Mouse (Mus musculus) spleen, adult 12 weeks (tissue): ENCODE measurements around the gene Kpna6.
A peak's percentile ranks its signal among the peaks of the same experiment; 100 is the strongest.

ENCODE experiments used
- DNase-seq: peaks from one replicate; pipeline ENCODE4 v3.0.0; 2022; ENCODE audit warnings: low spot score

Kpna6 gene

DNA sequence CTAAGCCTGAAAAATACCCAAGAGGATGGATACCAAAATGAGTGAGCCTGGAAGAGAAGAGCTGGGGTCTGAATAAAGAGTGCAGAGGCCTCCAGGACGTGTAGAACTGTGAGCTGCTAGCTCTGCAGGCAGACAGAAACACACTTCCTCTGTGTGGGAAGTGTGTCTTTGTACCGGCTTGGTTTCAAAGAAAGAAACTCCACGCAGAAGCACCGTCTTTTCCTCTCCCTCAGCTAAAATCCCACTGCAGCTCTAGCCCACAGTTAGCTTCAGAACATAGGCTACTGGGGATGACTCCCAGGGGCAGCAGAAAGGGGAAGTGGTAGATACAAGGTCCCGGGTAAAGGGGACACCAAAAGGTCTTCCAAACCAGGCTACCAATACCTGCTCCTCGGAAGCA lies 27.4 kb downstream of the Kpna6 start:
- DNase-seq = no peak

DNA sequence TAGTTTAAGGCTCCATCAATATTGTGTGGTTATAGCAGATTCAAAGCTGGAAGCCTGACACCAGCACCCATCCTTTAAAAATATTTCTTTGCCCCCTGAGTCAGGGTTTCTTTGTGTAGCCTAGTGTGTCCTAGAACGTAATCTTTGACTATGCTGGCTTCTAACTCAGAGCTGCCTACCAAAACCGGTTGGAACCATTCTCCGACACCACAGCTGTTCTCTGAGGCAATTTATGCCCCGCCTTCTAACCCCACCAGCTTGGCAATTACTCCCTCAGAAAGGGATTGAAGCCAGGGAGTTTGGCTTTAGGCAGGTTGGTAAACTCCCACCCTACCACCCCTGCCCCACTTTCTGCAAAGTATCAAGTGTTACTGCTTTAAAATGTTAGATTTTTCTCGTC lies 30.8 kb downstream of the Kpna6 start:
- DNase-seq = no peak

DNA sequence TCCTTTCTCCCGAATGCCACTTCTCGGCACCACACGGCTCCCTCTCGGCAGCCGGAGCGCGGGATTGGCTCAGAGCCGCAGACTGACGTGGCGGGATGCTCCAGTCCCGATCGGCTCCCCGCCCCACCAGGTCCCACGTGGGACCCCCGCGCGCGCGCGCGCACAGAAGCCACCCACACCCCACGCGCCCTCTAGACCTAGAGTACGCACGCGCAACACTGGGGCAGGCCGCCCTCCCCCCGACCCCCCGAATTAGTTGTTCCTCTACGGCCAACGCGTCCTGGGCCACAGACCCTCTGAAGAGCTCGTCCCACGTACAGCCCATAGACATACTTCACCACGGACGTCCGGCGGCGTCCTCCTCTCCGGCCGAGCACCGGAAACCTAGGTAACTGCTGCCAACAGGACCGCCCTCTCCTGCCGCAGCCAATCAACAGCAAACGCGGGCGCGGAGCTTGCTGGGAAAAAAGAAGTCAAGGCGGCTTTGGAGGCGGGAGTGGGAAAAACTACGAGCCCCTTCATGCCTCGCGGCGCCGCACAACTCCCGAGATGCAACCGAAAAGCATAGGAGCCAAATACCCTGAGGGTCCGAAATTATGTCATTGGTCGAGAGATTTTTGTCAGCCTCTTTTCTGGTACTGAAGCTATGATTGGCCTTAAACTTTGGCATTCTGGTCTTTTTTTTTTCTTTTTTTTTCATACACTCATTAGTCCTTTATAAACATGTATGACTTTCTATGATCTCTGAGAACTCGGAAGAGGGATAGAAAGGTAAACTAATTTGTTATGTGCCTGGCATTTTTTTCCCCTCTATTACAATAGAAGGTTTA lies 31.7 kb downstream of the Kpna6 start, which contains the start of gene Txlna:
Gene Txlna (minus strand): TSS at position 428 of the 830 bp plus-strand sequence.
- peak; percentile 91 for DNase-seq

DNA sequence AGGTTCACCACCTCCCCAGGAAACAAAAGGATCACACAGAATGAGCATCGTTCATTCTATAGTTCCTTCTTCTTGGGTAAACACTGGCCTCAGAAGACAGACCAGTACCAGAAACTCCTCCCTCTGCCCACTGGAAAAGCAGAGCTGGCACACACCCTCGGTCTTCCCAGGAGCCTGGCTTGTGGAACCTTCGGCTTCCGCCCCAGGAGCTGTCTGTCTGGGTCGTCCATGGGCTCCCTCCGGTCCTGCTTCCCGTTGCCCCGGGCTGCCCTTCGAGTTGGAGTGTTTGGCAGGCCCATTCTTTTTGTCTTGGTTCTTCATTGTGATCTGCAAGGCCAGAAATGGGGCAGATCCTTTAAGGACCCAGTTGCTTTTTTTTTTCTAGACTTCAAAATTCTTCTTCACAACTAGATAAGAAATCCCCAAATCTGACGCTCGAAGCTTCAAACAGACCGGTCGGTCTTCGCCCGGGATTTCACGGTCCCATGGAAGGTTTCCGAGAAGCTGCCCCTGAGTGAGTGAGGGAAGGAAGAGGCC lies 32.4 kb downstream of the Kpna6 start:
- DNase-seq = no peak

DNA sequence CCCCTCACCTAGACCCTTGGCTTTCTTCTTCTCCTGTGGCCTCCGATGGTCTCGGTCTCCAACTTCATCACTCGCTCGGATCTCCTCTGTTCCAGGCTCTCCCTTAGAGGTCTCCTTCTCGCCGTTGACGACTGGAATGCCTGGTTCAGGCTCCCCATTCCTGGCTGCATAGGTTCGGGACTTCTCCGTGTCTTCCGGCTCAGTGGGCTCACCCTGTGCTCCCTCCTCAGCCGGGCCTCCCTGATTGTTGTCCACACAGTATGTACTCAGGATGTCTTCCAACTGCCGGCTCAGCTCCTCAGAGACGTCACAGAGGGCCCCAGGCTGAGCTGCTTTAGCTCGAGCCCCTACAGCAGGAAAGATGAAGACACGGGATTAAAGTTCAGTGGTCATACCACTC lies 33.3 kb downstream of the Kpna6 start:
- DNase-seq = no peak

DNA sequence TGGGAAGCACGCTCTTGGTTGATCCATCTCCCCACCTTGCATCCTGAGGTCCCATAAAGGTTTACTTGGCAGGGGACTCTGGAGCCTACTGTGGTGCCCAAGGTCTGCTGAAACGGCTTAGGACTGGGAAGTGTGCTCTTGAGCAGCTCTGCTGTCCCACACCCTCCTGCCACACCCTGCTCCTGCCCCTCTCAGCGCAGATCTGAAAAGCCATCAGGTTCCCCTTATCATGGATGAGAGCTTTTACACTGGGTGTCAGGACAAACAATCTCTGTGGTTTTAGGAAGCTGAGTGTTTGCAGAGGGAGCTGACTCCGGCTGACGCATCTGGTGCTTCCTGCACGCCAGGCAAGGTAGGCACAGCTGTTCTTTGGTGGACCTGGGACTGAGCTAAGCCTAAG lies 38.7 kb downstream of the Kpna6 start:
- no peak for DNase-seq

DNA sequence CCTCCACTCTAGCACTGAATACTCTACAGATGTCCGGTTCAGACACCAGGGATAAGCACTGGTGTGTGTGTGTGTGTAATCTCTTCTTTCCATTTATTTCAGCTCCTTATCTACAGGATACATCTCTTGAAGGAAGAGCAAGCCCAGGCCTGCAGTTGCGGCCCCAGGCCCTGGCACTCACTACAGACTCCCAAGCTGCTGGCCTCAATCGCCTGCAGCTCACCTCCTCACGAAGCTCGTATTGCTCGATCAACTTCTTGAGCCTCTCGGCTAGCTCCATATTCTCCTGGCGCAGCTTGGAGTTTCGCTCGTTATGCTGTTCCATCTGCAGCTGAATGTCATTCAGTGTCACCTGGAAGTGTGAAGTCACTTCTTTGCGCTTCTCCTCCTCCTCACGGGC lies 40.7 kb downstream of the Kpna6 start:
- no peak for DNase-seq

DNA sequence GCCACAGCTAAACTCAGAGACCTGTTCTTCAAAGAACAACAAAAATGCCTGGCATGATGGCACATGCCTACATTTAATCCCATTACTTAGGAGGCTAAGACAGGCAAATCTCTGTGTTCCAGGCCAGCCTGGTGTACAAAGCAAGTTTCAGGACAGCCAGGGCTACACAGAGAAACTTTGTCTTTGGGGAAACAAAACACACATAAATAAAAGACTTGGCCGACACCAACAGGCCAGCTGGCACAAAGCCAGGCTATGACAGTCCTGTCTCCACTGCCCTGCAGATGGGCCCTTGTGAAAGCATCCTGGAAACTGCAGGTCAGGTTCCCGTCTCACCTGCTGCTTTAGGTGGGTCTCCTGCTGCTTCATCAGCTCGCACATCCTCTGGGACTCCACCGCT lies 41.6 kb downstream of the Kpna6 start:
- no peak for DNase-seq

DNA sequence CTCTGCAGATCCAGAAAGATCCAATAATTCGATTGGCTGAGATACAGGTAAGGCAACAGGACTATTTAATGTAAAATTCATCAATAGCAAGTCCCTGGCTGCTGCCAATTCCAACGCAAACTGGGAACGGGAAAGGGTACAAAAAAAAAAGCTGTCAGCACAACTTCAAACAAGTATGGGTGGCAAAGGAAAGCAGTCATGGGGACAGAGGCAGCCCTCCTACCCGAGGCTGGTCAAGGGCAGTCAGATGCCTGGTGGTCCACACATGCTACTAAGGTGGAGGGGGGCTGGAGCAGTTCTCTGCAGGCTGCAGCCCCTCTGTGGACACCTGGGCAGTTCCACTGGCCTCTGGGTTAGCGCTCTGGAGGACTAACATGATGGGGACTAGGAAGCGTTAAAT lies 46.5 kb downstream of the Kpna6 start:
- DNase-seq = no peak

DNA sequence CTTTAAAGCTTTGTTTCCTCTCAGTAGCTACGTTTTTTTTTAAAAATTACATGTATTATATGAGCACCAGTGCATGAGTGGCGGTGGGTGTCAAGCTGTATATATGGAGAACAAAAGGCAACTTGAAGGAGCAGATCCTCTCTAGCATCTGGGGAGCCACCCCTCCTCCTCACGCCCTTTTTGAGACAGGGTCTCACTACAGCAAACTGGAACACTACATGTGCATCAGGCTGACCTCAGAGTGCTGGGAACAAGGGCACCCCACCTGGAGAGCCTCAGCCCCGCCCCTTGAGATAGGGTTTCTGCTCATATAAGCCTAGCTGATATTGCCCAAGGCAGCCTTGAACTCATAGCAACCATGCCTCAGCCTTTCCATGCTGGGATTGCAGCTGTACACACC lies 47.1 kb downstream of the Kpna6 start:
- DNase-seq = no peak

DNA sequence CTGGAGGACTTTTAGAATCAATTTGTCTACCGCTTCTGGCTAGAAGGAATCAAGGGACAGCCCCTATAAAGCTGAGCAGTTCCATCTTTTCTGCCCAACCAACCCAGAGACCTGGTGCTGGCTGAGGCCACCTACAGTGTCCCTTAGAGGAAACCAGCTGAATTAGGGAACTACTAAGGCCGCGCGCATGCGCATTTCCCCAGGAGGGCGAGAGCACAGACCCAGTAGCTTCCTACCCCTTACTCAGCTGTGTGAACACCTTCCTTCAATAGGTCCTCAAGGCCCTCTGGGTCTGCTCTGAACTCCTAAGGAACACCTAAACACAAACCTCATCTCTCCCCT lies 47.6 kb downstream of the Kpna6 start:
- no peak for DNase-seq

DNA sequence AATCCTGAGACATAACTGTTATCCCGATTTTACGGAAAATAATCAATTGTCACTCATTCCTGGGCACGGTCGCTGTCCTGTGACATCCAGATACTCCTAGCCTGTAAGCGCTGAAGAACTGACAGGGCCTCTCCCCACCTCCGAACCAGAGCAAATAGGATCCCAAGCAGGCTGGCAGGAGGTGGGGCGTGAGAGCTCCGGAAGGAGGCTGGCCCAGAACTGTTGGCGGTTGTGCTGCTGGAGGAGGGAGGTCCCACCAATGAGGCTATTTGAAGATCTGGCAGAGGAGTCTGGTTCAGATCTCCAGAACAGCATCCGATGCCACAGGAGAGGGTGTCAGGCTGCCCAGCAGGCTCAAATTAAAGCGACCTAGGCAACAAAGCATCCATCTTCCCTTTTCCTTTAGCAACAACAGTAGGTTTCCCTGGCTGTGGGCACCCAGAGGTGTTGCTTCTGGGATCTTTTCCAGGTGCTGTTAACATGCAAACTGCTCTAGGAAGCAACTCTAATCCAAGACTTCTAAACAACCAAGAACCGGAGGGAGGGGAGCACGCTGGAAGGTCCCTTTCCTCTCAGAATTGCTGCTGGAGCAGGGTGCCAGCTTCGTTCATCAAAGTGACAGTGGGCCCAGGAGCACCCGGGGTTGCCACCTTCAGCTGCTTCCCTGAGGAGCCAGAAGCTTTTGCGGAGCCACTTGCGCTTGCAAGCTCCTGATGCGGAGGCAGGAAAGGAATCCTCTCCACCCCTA lies 48.1 kb downstream of the Kpna6 start:
- peak; percentile 76 for DNase-seq

DNA sequence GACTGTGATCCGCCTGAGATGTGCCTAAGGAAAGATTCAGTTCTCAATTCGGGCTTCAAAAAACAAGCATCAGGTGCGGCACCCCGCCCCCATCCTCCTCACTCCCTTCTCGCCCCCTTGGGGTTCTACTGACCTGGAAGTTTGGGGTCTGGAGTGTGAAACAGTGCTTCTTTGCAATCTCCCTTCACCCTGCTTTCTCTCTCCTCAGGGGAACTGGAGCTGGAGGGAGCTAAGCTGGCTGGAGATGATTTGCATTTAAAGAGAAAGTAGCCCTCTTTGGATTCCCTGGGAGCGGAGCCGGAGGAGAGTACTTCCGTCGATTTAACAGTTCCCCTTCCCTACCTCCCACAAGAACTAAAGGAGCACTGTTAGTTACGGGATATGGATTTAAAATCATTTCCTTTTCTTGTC lies 48.9 kb downstream of the Kpna6 start, which contains the start of gene Ccdc28b:
Gene Ccdc28b (minus strand): TSS at position 267 of the 411 bp plus-strand sequence.
- no peak for DNase-seq

DNA sequence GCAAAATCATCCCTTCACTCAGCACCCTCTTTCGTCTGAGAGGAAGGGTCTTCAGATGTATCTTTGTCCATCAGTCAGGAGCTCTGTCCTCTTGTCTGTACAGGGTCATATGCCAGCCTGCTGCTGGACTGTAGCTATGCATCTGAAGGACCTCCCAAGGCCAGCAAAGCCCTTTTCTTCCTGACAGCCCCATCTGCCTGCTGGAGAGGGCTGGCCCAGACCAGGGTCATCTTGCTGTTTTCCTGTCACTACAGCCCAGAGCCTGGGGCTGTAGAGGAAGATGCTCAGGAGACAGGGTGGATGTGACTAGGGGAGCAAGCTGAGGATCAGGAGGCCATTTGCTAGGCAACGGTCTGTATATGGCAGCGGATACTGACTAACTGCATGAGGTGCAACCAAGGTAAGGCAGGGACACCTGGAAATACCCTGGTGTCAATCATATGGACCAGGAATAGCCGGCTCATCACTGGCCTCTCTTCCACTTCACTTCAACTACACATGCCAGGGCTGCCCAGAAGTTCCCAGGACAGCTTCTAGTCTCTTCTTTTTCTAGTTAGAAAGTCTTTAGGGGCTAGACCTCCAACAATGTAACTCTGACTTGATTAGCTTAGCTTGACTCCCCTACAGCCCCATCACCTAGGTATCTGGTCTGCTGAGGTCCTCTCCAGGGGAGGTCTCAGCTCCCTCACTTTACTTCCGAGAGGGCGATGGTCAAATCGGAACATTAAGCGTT lies 49.6 kb downstream of the Kpna6 start:
- DNase-seq = no peak

DNA sequence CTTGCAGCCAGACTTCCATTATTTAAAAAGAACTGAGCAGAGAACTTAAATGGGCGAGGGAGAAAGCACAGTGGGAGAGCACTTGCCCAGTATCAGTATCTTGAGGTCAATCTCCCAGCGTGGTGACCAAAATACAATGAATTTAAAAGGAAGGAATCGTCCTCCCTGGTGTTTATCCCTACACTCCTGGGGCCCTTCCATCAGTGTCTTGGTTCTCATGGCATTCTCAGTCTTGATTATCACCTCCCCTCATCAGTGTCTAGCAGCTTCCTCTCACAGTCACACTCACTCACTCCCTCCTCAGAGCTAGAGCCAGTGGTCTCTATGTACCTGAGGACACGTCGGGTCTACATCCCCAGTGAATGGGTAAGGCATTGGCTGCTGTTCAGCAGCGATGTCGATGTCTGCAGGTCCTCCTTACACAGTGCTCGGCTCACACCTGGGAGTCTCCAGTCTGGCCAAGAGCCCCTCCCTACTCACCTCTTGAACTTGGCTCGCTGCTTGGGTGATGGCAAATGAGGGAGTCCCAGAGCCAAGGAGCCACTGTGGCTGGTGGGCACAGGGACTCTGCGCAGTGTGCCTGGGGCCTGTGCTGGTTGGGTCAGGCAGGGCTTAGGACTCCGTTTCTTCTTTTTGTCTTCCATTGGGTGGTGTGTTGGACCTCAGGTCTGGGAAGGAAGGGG lies 50.3 kb downstream of the Kpna6 start:
- no peak for DNase-seq

DNA sequence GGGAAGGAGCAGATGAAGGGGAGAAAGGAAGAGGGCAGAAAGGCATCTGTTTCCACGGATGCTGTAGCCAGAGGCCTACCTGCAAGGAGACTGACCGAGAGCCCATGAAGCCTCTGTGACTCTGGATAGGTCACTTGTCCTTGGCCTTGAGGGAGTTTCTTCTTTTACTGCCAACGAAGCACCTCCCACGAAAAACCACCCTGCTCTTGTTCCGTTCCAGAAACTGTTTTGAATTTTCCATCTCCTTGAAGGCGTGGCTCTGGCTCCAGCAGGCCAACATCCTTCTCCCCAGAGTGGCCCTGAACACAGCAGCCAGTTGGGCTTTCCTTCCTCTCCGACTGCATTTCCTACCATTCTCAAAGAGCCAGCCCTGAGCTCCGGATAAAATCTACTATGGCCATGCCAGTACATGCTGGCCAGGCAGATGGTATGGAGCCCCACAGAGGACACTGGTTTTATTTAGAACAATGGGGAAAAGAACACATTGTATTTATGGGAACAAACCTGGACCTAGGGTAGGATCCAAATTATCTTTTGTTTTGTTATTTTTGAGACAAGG lies 51.2 kb downstream of the Kpna6 start:
- DNase-seq = no peak

DNA sequence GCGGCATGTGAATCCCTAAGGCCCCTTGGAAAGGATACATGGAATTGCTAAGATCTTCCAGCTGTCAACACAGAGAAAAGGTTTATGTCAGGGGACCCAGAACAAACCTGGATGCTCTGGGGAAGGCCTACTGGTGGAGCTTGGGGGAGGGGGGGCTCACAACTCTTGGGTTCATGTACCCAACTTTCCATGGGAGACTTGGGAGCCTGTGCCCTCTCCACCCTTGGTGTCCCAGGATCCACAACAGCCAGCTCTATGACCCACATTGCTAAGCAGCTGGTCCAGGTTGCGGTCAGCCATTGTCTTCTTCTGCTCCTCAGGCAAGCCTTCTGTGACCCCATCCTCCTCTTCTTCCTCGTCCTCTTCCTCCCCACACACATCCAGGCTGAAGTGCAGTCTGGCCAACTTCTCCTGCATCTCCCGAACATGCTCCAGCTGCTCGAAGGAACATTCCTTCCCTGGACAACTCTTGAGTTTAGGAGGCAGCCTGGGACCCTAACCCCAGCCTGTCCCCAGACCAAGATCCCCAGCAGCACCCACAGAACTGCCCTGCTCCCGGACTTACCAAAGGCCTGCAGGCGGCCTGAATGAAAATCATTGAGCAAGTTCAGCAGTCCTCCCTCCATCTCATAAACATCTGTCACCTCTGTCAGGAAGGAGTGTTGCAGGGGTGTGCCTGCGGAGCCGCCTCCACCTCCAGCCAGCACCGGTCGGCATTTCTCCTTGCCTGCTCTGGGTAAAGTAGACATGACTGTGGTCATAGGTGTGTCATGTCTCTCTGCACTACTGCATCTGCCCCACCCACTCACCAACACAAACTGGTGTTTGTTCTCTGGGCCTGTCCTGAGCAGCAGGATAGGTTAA lies 51.9 kb downstream of the Kpna6 start:
- no peak for DNase-seq

DNA sequence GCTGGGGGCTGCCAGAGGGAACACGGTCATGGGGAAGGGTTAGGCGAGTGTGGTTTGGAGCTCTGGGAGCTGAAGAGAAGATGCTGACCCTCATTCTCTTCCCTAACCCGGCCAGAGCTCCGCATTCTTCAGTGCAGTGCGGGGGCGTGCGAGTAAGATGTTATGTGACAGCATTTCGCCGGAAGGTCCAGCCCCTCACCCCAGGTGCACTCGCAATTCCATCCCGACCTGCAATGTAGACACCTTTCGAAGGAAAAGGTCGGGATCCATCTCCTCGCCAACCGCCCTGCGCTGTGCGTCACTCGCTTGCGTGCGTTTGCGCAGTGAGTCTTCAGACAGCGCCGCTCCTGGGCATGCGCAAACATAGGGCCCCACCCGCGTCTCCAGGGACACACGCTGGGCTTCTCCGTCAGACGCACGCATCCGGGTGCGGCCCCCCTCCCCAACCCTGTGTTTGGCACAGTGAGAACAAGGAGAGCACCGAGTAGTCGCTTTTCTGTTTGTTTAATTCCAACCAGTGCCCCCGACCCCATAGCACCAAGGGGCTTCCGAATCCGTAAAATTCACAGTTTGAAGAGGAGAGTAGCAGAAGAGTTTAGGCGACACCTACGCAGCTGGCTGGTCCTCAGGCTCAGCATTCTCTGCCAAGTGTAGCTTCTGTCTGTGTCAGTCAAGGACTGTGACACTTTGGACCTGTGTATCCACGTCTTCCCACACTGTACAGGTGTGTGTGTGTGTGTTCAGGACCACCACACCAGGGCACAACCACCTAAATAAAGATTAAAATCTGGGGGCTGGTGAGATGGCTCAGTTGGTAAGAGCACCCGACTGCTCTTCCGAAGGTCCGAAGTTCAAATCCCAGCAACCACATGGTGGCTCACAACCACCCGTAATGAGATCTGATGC lies 53.5 kb downstream of the Kpna6 start, which contains the start of gene Iqcc:
Gene Iqcc (minus strand): TSS at position 314 of the 906 bp plus-strand sequence.
- peak; percentile 85 for DNase-seq

DNA sequence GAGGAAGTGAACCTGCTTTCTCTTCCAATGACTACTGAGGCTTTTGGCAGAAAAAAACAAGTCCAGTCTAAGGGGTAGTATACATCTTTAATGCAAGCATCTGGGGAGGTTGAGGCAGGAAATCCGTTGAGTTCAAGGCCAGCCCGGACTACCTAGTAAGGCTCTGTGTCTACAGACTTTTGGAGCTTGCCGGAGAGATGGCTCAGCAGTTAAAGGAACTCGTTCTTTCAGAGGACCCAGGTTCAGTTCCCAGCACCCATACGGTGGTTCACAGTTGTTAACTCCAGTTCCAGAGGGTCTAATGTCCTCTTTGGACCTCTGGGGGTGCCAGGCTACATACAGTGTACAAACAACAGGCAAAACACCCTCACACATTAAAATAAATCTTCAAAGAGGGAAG lies 54.5 kb downstream of the Kpna6 start:
- no peak for DNase-seq
